Mouse (Mus musculus) stomach, embryonic 15.5 days (tissue): Measurements from ENCODE around the gene Afm. TPM values are rescaled to one million over a fixed set of nuclear protein-coding genes. Genes with fewer than 3 reads are reported as not detected.

Experiments used
- ATAC-seq: fragments of 200-750 bp; cut with Nextera tagmentation; 2 replicates; pipeline ENCODE4 v1.8.0; 2017; ENCODE audit warnings: low read depth, moderate number of reproducible peaks, moderate TSS enrichment; ENCODE audit not compliant: insufficient read depth, low FRiP score
- H3K27ac ChIP-seq: fragments of 300-500 bp; sonication (generic); 2 replicates; pipeline ENCODE4 v1.5.1; 2015; ENCODE audit warnings: mild to moderate bottlenecking, inconsistent platforms
- H3K27me3 ChIP-seq: fragments of 300-500 bp; sonication (generic); replicated peaks from 2 replicates; pipeline ENCODE4 v1.6.1; 2015; ENCODE audit warnings: inconsistent platforms
- H3K36me3 ChIP-seq: fragments of 300-500 bp; sonication (generic); 2 replicates; pipeline ENCODE4 v1.6.1; 2015; ENCODE audit warnings: inconsistent platforms
- H3K4me1 ChIP-seq: fragments of 300-500 bp; sonication (generic); 2 replicates; pipeline ENCODE4 v1.6.1; 2015; ENCODE audit warnings: inconsistent platforms
- H3K4me2 ChIP-seq: fragments of 300-500 bp; sonication (generic); 2 replicates; pipeline ENCODE4 v1.6.1; 2015; ENCODE audit warnings: mild to moderate bottlenecking, inconsistent platforms
- H3K4me3 ChIP-seq: fragments of 300-500 bp; sonication (generic); replicated peaks from 2 replicates; pipeline ENCODE4 v1.5.1; 2015; ENCODE audit warnings: inconsistent platforms
- H3K9ac ChIP-seq: fragments of 300-500 bp; sonication (generic); 2 replicates; pipeline ENCODE4 v1.6.1; 2015; ENCODE audit warnings: inconsistent platforms
- H3K9me3 ChIP-seq: fragments of 300-500 bp; sonication (generic); 2 replicates; pipeline ENCODE4 v1.6.1; 2016; ENCODE audit warnings: inconsistent platforms
- WGBS: fragments of 180-500 bp; shearing (Covaris S2); methylation state at CpG from one replicate; pipeline ENCODE4 v1.1.7; 2015; 5-methylcytosine and 5-hydroxymethylcytosine counted together
- polyA plus RNA-seq: library from polyadenylated mRNA; unstranded; fragments of >200 nt; fragmentation: Nextera tagmentation; extraction: Ambion mirVana; gene quantifications from 2 replicates; pipeline ENCODE4 v1.2.1, GENCODE M21; 2015

Gene Afm
- polyA plus RNA-seq: 6.4 and 8.8 TPM in 2 replicates

DNA sequence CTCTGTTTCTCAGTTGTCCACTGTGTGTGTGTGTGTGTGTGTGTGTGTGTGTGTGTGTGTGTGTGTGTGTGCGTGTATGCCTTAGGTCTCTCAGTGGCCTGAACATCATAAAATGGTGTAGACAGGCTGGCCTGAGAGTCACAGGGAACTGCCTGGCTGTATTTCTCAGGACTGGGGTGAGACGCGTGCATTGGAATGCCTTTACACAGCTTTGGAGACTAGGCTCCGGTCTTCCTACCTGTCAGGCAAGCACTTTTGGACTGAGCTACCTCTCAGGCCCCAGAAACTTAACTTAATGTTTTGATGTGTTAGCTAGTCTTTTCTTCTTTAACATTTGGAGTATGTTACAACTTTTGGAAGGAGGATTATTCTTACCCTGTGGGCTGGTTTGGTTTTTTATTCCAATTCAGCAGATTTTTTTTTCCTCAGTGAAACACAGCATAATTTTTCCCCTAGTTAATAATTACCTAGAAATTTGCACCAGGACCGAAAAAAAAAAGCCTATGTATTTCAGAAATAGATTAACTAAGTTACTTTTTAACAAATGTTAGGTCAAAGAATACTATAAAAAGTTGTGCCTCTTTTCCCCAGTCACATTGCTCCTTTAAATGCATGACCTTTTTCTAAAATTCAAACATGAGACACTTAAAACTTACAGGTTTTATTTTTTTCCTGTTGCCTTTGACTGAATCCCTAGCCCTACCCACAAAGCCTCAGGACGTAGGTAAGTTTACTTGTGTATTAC lies at the start of gene Afm:
TSS of gene Afm (plus strand) at position 577 of the 745 bp plus-strand sequence.
- no peak; the same call in 1 of the 2 replicates for ATAC-seq
- Histone ChIP-seq H3K9ac (no peak within 1 kb of the TSS), H3K4me1 (no peaks in the 10 kb centered on the region), H3K4me3 (no peak within 1 kb of the TSS), H3K27me3 (no peaks in the 10 kb centered on the region), H3K27ac (peak within 1 kb of the TSS; percentile 77), H3K4me2 (peak within 1 kb of the TSS; percentile 19; the same call in 1 of the 2 replicates), H3K9me3 (no peaks in the 10 kb centered on the region), H3K36me3 (no peaks in the 10 kb centered on the region)
- 52% methylated on average over 6 of the region's 6 CpGs for WGBS

DNA sequence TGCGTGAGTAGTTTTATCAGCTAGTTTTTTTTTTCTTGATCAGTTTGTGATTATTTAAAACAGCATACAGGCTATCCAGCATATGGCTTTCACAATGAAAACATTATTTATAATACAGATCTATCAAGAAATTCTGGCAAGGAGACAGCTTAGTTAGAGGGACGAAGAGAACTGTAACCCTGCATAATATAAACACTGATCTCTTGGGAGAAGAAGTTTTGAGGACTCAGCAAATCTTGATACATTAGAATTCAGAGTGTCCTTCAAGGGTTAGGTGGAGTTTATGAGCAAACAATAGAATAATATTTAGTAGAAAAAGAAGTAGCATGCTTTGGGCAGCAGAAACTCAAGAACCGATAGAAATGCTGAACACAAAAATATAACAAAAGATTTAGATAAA lies 47.9 kb upstream of the Afm start:
- 62% methylated on average over 3 of the region's 3 CpGs for WGBS
- Histone ChIP-seq H3K27ac (no peak overlapping the region), H3K4me1 (no peaks in the 10 kb centered on the region), H3K4me2 (no peak overlapping the region), H3K9ac (no peak overlapping the region), H3K9me3 (no peaks in the 10 kb centered on the region), H3K4me3 (no peak overlapping the region), H3K27me3 (no peaks in the 10 kb centered on the region), H3K36me3 (no peaks in the 10 kb centered on the region)
- ATAC-seq: no peak

DNA sequence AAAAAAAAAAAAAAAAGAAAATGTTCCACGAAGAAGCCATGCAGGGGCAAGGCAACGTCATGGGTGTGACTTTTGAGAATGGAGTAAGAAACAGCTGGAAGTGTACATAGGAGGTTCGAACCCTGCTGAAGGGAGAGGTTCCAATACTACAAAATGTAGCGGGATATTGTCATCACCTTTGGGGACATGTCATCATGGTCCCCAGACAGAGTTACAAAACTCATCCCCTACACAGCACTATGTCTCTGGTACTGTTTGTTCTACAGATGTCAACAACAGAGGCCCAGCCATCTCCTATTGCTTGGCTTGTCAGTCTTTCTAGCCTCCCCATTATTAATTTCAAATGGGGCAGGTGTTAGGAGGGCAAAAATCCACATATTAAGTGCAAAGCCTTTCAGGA lies 44.8 kb upstream of the Afm start:
- 93% methylated on average over 4 of the region's 4 CpGs for WGBS
- no peaks in the 10 kb centered on the region for H3K9me3 ChIP-seq
- no peak overlapping the region for H3K9ac ChIP-seq
- ATAC-seq: no peak
- H3K4me3 ChIP-seq: no peak overlapping the region
- no peak overlapping the region for H3K27ac ChIP-seq
- H3K27me3 ChIP-seq: no peaks in the 10 kb centered on the region
- H3K4me2 ChIP-seq: no peak overlapping the region
- H3K36me3 ChIP-seq: no peaks in the 10 kb centered on the region
- H3K4me1 ChIP-seq: no peaks in the 10 kb centered on the region

DNA sequence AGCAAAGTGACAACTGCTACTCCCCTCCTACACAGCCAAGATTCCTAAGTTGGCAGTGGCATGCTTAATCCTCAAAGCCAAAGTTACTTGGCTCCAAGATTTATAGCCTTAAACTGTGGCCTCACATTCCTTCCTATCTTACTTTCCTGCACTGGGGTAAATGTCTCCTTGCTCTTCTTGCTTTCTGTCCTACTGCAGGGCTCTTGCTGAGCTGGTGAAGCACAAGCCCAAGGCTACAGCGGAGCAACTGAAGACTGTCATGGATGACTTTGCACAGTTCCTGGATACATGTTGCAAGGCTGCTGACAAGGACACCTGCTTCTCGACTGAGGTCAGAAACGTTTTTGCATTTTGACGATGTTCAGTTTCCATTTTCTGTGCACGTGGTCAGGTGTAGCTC lies 44.4 kb upstream of the Afm start:
- Histone ChIP-seq H3K27ac (no peak overlapping the region), H3K9ac (no peak overlapping the region), H3K27me3 (no peaks in the 10 kb centered on the region), H3K9me3 (no peaks in the 10 kb centered on the region), H3K4me3 (no peak overlapping the region), H3K36me3 (no peaks in the 10 kb centered on the region), H3K4me2 (no peak overlapping the region), H3K4me1 (no peaks in the 10 kb centered on the region)
- 83% methylated on average over 5 of the region's 5 CpGs for WGBS
- no peak for ATAC-seq

DNA sequence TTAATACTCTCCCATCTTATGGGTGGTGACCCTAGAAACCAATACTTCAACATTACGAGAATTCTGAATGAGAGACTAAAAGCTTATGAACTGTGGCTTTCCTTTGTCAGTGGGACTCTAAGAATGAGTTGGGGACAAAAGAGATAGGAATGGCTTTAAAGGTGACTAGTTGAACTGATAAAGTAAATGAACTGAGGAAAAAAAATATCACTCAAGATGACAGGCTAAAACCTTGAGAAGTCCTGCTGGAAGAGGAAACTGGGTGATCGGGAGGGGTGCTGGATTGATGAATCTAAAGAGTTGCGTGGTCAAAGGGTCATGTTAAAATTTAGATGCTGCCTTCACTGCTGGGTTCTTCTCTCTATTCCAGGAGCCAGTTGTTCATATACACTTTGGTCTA lies 42.0 kb upstream of the Afm start:
- no peaks in the 10 kb centered on the region for H3K9me3 ChIP-seq
- ATAC-seq: no peak
- 75% methylated on average over 3 of the region's 3 CpGs for WGBS
- H3K4me3 ChIP-seq: no peak overlapping the region
- no peaks in the 10 kb centered on the region for H3K4me1 ChIP-seq
- no peaks in the 10 kb centered on the region for H3K27me3 ChIP-seq
- H3K27ac ChIP-seq: no peak overlapping the region
- no peak overlapping the region for H3K4me2 ChIP-seq
- H3K36me3 ChIP-seq: no peaks in the 10 kb centered on the region
- no peak overlapping the region for H3K9ac ChIP-seq

DNA sequence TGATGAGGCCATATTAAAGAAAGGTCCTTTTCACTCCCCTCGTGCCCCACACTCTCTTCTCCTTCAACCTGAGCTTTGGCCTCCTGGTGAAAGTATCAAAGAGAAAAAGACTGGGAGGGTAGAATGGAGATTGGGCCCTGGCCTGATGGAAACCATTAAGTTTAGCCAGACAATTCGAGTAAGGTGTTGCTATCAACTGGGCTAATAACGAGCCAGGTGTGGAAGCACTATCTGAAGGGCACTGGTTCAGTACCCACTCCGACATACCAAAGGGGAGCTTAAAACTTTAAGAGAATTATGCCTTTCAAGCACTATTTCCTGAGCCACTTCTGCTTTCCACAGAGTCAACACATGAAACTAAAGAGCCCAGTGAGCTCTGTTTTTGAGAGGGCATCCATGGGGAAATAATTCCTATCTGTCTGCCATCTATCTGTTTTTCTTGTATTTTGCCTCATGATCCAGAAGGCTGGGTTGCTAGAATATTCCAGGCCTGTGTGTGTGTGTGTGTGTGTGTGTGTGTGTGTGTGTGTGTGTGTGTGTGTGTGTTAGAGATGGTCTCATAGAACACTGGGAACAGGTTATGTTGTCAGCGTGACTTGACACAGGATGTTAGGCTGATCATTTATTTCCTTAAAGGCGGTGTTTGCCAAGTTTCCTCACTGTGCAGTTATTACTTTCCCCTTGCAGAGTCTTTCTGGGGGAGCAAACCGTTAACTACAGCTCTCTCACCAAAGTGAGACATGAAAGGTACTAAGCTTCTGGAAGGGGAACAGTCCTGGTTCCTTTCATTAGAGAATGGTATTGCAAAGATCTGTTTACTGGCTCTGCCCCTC lies 41.2 kb upstream of the Afm start:
- ATAC-seq: no peak
- no peaks in the 10 kb centered on the region for H3K36me3 ChIP-seq
- H3K4me2 ChIP-seq: no peak overlapping the region
- no peaks in the 10 kb centered on the region for H3K27me3 ChIP-seq
- no peak overlapping the region for H3K4me3 ChIP-seq
- WGBS: 64% methylated on average over 7 of the region's 7 CpGs
- H3K27ac ChIP-seq: no peak overlapping the region
- no peaks in the 10 kb centered on the region for H3K4me1 ChIP-seq
- H3K9ac ChIP-seq: no peak overlapping the region
- no peaks in the 10 kb centered on the region for H3K9me3 ChIP-seq

DNA sequence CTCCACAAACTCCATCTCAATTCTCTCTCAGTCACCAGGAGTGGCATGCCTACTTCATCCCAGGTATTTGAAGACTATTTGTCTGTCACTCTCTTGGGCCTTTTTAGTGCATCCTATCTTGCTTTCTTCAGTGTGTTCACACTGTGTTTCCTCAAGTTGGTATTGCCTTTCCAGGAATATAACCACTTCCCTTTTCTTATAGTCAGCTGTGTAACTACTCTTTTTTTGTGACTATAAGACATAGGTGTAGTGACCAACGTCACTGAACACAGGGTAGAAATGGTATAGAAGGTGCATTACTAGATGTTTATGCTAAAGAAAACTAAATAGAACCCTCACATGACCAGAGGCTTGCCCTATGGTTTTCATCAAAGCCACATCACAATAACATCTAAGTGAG lies 39.8 kb upstream of the Afm start:
- Histone ChIP-seq H3K27ac (no peak overlapping the region), H3K27me3 (no peaks in the 10 kb centered on the region), H3K9me3 (no peaks in the 10 kb centered on the region), H3K4me2 (no peak overlapping the region), H3K4me3 (no peak overlapping the region), H3K36me3 (no peaks in the 10 kb centered on the region), H3K9ac (no peak overlapping the region), H3K4me1 (no peaks in the 10 kb centered on the region)
- ATAC-seq: no peak
- 76% methylated on average over 1 of the region's 1 CpGs for WGBS

DNA sequence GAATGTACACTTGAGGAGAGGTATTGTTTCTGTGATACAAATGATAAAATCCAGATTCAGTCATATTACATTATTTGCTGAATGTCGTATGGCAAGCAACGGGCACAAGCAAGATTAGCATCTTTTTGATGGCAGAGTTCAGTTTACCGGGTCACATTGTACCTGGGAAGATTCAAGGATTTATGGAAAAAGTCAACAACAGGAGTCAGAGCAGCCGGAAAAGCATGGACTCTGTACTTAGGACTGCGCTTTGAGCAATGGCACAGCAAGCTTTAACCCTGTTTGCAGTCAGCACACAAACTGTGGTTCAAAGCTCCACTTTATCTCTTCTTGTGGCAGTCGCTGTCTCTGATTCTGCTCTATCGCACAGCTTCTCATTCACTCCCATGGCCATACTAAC lies 33.1 kb upstream of the Afm start:
- no peaks in the 10 kb centered on the region for H3K36me3 ChIP-seq
- no peak overlapping the region for H3K27ac ChIP-seq
- H3K9me3 ChIP-seq: no peaks in the 10 kb centered on the region
- no peaks in the 10 kb centered on the region for H3K27me3 ChIP-seq
- no peak overlapping the region for H3K4me2 ChIP-seq
- H3K4me3 ChIP-seq: no peak overlapping the region
- WGBS: 74% methylated on average over 7 of the region's 7 CpGs
- H3K4me1 ChIP-seq: no peaks in the 10 kb centered on the region
- ATAC-seq: peak; percentile 29; the same call in 1 of the 2 replicates
- no peak overlapping the region for H3K9ac ChIP-seq

DNA sequence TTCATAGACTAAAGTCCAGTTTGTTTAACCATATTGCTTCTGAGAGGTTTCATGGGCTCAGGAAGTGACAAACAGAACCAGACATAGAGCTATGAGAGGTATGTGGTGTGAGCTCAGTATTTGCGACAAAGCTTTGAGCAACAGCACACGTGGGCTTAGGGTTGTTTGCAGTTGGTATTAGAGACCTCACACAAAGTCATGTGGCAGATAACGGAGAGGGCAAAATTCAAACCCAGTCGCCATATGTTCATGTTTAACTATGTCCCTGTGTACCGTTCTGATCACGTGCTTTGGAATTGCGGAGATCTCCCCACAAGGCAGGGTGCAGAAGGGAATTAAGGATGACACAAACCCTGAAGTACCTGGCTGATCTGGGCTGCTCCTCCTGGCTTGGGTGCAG lies 30.4 kb upstream of the Afm start:
- peak; percentile 67 for ATAC-seq
- H3K9me3 ChIP-seq: no peaks in the 10 kb centered on the region
- WGBS: 54% methylated on average over 7 of the region's 7 CpGs

DNA sequence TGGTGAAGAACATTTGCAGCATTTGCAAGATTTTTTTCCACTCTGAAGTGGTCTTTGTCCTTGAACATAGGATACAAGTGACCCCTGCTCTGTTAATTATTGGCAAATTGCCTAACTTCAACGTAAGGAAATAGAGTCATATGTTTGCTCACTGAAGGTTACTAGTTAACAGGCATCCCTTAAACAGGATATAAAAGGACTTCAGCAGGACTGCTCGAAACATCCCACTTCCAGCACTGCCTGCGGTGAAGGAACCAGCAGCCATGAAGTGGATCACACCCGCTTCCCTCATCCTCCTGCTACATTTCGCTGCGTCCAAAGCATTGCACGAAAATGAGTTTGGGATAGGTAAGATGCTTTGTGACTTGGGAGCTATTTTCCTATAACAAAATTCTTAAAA lies 28.2 kb upstream of the Afm start, which contains the start of gene Afp:
TSS of gene Afp (plus strand) at position 220 of the 400 bp plus-strand sequence.
- Histone ChIP-seq H3K27ac (no peak within 1 kb of the TSS), H3K36me3 (no peaks in the 10 kb centered on the region), H3K4me2 (peak within 1 kb of the TSS; percentile 13; the same call in 1 of the 2 replicates), H3K9me3 (no peaks in the 10 kb centered on the region), H3K27me3 (no peaks in the 10 kb centered on the region), H3K4me1 (0 out of 2 replicates have a peak, but pooled peaks cover 4% of the 10 kb centered on the region), H3K9ac (no peak within 1 kb of the TSS), H3K4me3 (no peak within 1 kb of the TSS)
- ATAC-seq: no peak
- WGBS: 75% methylated on average over 7 of the region's 7 CpGs

More for the DNA sequence above, 30.4 kb upstream of the Afm start:
- Histone ChIP-seq H3K4me2 (no peak overlapping the region), H3K4me3 (no peak overlapping the region), H3K27me3 (no peaks in the 10 kb centered on the region), H3K27ac (no peak overlapping the region), H3K36me3 (no peaks in the 10 kb centered on the region), H3K9ac (no peak overlapping the region), H3K4me1 (0 out of 2 replicates have a peak, but pooled peaks cover 4% of the 10 kb centered on the region)

DNA sequence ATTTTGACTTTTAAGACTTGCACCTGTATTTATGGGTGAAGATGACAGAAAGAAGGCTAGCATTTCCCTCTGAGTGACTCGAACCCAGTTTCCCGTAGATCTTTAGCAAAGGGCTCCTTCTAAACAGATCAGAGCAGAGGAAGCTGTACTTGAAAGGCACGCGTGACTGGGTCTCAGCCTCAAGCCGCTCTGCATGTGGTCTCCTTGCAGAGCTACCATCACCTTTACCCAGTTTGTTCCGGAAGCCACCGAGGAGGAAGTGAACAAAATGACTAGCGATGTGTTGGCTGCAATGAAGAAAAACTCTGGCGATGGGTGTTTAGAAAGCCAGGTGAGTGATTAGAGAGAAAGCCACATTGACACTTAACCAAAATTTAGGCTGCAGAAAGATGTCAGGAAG lies 26.3 kb upstream of the Afm start:
- Histone ChIP-seq H3K4me1 (0 out of 2 replicates have a peak, but pooled peaks cover 4% of the 10 kb centered on the region), H3K9ac (no peak overlapping the region), H3K9me3 (no peaks in the 10 kb centered on the region), H3K36me3 (no peaks in the 10 kb centered on the region), H3K27me3 (no peaks in the 10 kb centered on the region), H3K4me2 (no peak overlapping the region), H3K4me3 (no peak overlapping the region), H3K27ac (no peak overlapping the region)
- WGBS: 85% methylated on average over 9 of the region's 9 CpGs
- no peak for ATAC-seq

DNA sequence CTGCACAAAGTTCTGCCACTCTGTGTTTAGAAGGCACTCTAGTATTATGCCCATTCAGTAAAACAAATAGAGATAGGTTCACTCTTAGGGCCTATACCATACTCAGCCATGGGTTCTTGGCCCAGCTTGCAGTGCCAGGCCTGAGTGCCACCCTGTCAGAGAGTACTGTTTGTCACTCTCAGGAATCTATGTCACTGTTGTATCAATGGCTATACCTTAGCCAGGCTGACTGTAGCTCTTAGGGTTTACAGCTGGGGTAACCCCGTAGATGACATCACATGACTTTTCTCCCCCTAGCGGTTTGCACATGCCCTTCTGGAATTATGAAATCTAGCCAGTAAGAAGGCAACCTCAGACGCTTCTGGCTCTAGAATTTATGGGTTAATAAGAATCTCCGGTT lies 24.4 kb upstream of the Afm start:
- WGBS: 90% methylated on average over 4 of the region's 4 CpGs
- H3K36me3 ChIP-seq: no peaks in the 10 kb centered on the region
- ATAC-seq: peak; percentile 49; the same call in 1 of the 2 replicates
- H3K4me2 ChIP-seq: no peak overlapping the region
- H3K9me3 ChIP-seq: no peaks in the 10 kb centered on the region
- H3K27me3 ChIP-seq: no peaks in the 10 kb centered on the region
- H3K4me3 ChIP-seq: no peak overlapping the region
- H3K4me1 ChIP-seq: 0 out of 2 replicates have a peak, but pooled peaks cover 4% of the 10 kb centered on the region
- H3K27ac ChIP-seq: no peak overlapping the region
- no peak overlapping the region for H3K9ac ChIP-seq
